Mouse (Mus musculus): ENCODE data around the gene Zcchc24. TPM values are rescaled to one million over a fixed set of nuclear protein-coding genes. Genes with fewer than 3 reads are reported as not detected.

Gene Zcchc24
- polyA plus RNA-seq, 1 experiment = 12.4 TPM

GRCm38 (mm10) chr14:25766441-25766840 is 2.4 kb downstream of the Zcchc24 start:
- Histone ChIP-seq H3K27ac (ENCODE audit: insufficient read depth, low read depth, low read length) (no peak overlapping the region), H3K36me3 (ENCODE audit: control insufficient read depth, insufficient read depth, low read length) (no peaks in the 10 kb centered on the region), H3K4me1 (ENCODE audit: control insufficient read depth, insufficient read depth, low read length) (no peaks in the 10 kb centered on the region), H3K27me3 (replicated peaks; ENCODE audit: control insufficient read depth, insufficient read depth, low read length) (no peaks in the 10 kb centered on the region), H3K4me3 (ENCODE audit: insufficient read depth, low read depth, low read length) (no peak overlapping the region)
- WGBS = 59% methylated on average over 4 of the region's 4 CpGs
- DNase-seq = no peak
- no peak for TF ChIP-seq CTCF (conservative IDR thresholded peaks at IDR 0.05; ENCODE audit: insufficient read depth, insufficient read length, low read depth, low read length)
- TF ChIP-seq POLR2A (IDR thresholded peaks at IDR 0.05; ENCODE audit: low read depth, low read length) = no peak

- no peak for DNase-seq
- 30% methylated on average over 8 of the region's 8 CpGs for WGBS
- Histone ChIP-seq H3K27me3 (replicated peaks; ENCODE audit: control insufficient read depth, insufficient read depth, low read length) (no peaks in the 10 kb centered on the region), H3K27ac (ENCODE audit: insufficient read depth, low read depth, low read length) (no peak overlapping the region), H3K4me1 (ENCODE audit: control insufficient read depth, insufficient read depth, low read length) (no peaks in the 10 kb centered on the region), H3K4me3 (ENCODE audit: insufficient read depth, low read depth, low read length) (no peak overlapping the region), H3K36me3 (ENCODE audit: control insufficient read depth, insufficient read depth, low read length) (no peaks in the 10 kb centered on the region)
- TF ChIP-seq POLR2A (IDR thresholded peaks at IDR 0.05; ENCODE audit: low read depth, low read length) (no peak), CTCF (conservative IDR thresholded peaks at IDR 0.05; ENCODE audit: insufficient read depth, insufficient read length, low read depth, low read length) (no peak)
Observed at GRCm38 (mm10) chr14:25765921-25766320, 2.9 kb downstream of the Zcchc24 start.

GRCm38 (mm10) chr14:25765146-25765545 is 3.7 kb downstream of the Zcchc24 start:
- 0 out of 2 replicates have a peak, but pooled peaks cover 5% of the 10 kb centered on the region for H3K4me1 ChIP-seq (ENCODE audit: control insufficient read depth, insufficient read depth, low read length)
- no peak overlapping the region for H3K4me3 ChIP-seq (ENCODE audit: insufficient read depth, low read depth, low read length)
- TF ChIP-seq POLR2A (IDR thresholded peaks at IDR 0.05; ENCODE audit: low read depth, low read length) = no peak
- no peaks in the 10 kb centered on the region for H3K27me3 ChIP-seq (replicated peaks; ENCODE audit: control insufficient read depth, insufficient read depth, low read length)
- no peak overlapping the region for H3K27ac ChIP-seq (ENCODE audit: insufficient read depth, low read depth, low read length)
- H3K36me3 ChIP-seq (ENCODE audit: control insufficient read depth, insufficient read depth, low read length) = no peaks in the 10 kb centered on the region
- 76% methylated on average over 12 of the region's 12 CpGs for WGBS
- DNase-seq = no peak

- TF ChIP-seq POLR2A (IDR thresholded peaks at IDR 0.05; ENCODE audit: low read depth, low read length) (no peak), CTCF (conservative IDR thresholded peaks at IDR 0.05; ENCODE audit: insufficient read depth, insufficient read length, low read depth, low read length) (no peak)
- Histone ChIP-seq H3K36me3 (ENCODE audit: control insufficient read depth, insufficient read depth, low read length) (no peaks in the 10 kb centered on the region), H3K4me3 (ENCODE audit: insufficient read depth, low read depth, low read length) (no peak overlapping the region), H3K27ac (ENCODE audit: insufficient read depth, low read depth, low read length) (no peak overlapping the region), H3K4me1 (ENCODE audit: control insufficient read depth, insufficient read depth, low read length) (0 out of 2 replicates have a peak, but pooled peaks cover 7% of the 10 kb centered on the region), H3K27me3 (replicated peaks; ENCODE audit: control insufficient read depth, insufficient read depth, low read length) (no peaks in the 10 kb centered on the region)
- DNase-seq = no peak
- WGBS = 79% methylated on average over 5 of the region's 5 CpGs
Observed at GRCm38 (mm10) chr14:25761184-25761583, 7.7 kb downstream of the Zcchc24 start.

- TF ChIP-seq POLR2A (IDR thresholded peaks at IDR 0.05; ENCODE audit: low read depth, low read length) = no peak
- no peak for TF ChIP-seq CTCF (conservative IDR thresholded peaks at IDR 0.05; ENCODE audit: insufficient read depth, insufficient read length, low read depth, low read length)
- Histone ChIP-seq H3K4me1 (ENCODE audit: control insufficient read depth, insufficient read depth, low read length) (0 out of 2 replicates have a peak, but pooled peaks cover 7% of the 10 kb centered on the region), H3K4me3 (ENCODE audit: insufficient read depth, low read depth, low read length) (no peak overlapping the region), H3K27ac (ENCODE audit: insufficient read depth, low read depth, low read length) (peak overlapping the region; percentile 18; the same call in 1 of the 2 replicates), H3K27me3 (replicated peaks; ENCODE audit: control insufficient read depth, insufficient read depth, low read length) (no peaks in the 10 kb centered on the region), H3K36me3 (ENCODE audit: control insufficient read depth, insufficient read depth, low read length) (no peaks in the 10 kb centered on the region)
- DNase-seq = no peak
- 43% methylated on average over 8 of the region's 8 CpGs for WGBS
Observed at GRCm38 (mm10) chr14:25759981-25760537, 8.8 kb downstream of the Zcchc24 start.

- DNase-seq = no peak
- no peak overlapping the region for H3K4me3 ChIP-seq (ENCODE audit: insufficient read depth, low read depth, low read length)
- H3K27me3 ChIP-seq (replicated peaks; ENCODE audit: control insufficient read depth, insufficient read depth, low read length) = no peaks in the 10 kb centered on the region
- H3K36me3 ChIP-seq (ENCODE audit: control insufficient read depth, insufficient read depth, low read length) = no peaks in the 10 kb centered on the region
- 41% methylated on average over 7 of the region's 7 CpGs for whole genome bisulfite sequencing
- 0 out of 2 replicates have a peak, but pooled peaks cover 7% of the 10 kb centered on the region for H3K4me1 ChIP-seq (ENCODE audit: control insufficient read depth, insufficient read depth, low read length)
- H3K27ac ChIP-seq (ENCODE audit: insufficient read depth, low read depth, low read length) = peak overlapping the region; percentile 18; the same call in 1 of the 2 replicates
- TF ChIP-seq CTCF (conservative IDR thresholded peaks at IDR 0.05; ENCODE audit: insufficient read depth, insufficient read length, low read depth, low read length) (no peak), POLR2A (IDR thresholded peaks at IDR 0.05; ENCODE audit: low read depth, low read length) (no peak)
Observed at GRCm38 (mm10) chr14:25759551-25759950, 9.3 kb downstream of the Zcchc24 start.

GRCm38 (mm10) chr14:25757917-25758316 is 10.9 kb downstream of the Zcchc24 start:
- Histone ChIP-seq H3K27me3 (replicated peaks; ENCODE audit: control insufficient read depth, insufficient read depth, low read length) (no peaks in the 10 kb centered on the region), H3K27ac (ENCODE audit: insufficient read depth, low read depth, low read length) (no peak overlapping the region), H3K4me3 (ENCODE audit: insufficient read depth, low read depth, low read length) (no peak overlapping the region), H3K4me1 (ENCODE audit: control insufficient read depth, insufficient read depth, low read length) (0 out of 2 replicates have a peak, but pooled peaks cover 7% of the 10 kb centered on the region), H3K36me3 (ENCODE audit: control insufficient read depth, insufficient read depth, low read length) (no peaks in the 10 kb centered on the region)
- DNase-seq = no peak
- no peak for TF ChIP-seq POLR2A (IDR thresholded peaks at IDR 0.05; ENCODE audit: low read depth, low read length)
- TF ChIP-seq CTCF (conservative IDR thresholded peaks at IDR 0.05; ENCODE audit: insufficient read depth, insufficient read length, low read depth, low read length) = no peak
- 77% methylated on average over 4 of the region's 4 CpGs for WGBS

Measured in kidney, adult 2 months (tissue).